Mouse (Mus musculus): Measurements from ENCODE around the gene Lsm11. TPM values are rescaled to one million over a fixed set of nuclear protein-coding genes. Genes with fewer than 3 reads are reported as not detected.

Lsm11 gene
- total and polyA plus RNA-seq, 2 experiments, result 0.65 to 1.4 TPM

DNA sequence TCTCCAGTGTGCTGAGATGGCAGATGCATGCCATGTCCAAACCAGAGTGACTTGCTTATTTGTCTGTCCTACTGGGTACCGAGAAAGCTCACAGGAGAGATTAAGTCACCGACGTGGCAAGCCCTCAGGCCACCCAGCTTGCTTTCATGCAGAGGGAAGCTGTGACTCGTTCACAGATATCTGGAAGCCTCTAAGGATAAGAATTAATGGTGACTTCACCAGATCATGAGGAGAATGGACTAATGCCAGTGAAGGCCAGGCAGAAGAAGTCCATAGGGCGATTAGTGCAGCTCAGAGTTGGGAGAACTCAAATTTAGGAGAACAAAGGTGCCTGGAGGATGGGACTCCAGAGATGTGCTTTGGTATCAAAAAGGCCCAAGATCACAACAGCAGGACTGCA lies 17.3 kb downstream of the Lsm11 start:
- H3K4me3 ChIP-seq (ENCODE audit: insufficient read depth, low read depth, low read length), result no peak overlapping the region
- H3K27ac ChIP-seq (replicated peaks; ENCODE audit: insufficient read depth, low read depth, low read length), result no peak overlapping the region
- no peaks in the 10 kb centered on the region for H3K27me3 ChIP-seq (ENCODE audit: control insufficient read depth, insufficient read depth, low read length)
- no peaks in the 10 kb centered on the region for H3K4me1 ChIP-seq (ENCODE audit: control insufficient read depth, insufficient read depth, low read length)
- no peaks in the 10 kb centered on the region for H3K36me3 ChIP-seq (ENCODE audit: control insufficient read depth, insufficient read depth, low read length)
- WGBS, result 71% methylated on average over 5 of the region's 5 CpGs
- no peaks in the 10 kb centered on the region for H3K79me2 ChIP-seq (ENCODE audit: control insufficient read depth, insufficient read depth, low read length)
- TF ChIP-seq CTCF (IDR thresholded peaks at IDR 0.05; ENCODE audit: low read depth, low read length) (no peak), POLR2A (IDR thresholded peaks at IDR 0.05; ENCODE audit: extremely low read depth, insufficient read depth, low read length) (no peak)
- H3K9ac ChIP-seq (ENCODE audit: low read depth, low read length), result no peak overlapping the region
- no peak for DNase-seq (ENCODE audit: extremely low read depth, low read depth, low spot score)

DNA sequence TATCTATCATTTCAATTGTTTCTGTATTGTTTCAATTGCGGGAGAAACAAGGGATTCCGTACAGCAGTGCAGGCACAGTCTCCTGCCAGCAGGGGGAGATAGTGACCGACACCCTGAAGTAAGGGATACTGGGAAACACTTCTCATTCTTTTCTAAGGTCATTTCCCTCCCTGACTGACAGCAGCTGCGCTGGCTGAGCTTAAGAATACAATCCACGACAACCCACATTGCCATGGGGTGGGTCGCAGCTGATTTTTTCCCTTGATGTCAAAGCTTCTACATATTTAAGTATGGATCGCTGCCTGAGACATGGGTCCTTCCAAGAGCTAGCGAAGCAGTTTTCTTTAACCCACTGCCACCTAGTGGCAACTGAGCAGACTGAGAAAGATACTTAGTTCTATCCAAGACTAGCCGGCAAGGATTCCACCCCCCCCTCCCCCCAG lies 18.1 kb downstream of the Lsm11 start:
- Histone ChIP-seq H3K4me3 (ENCODE audit: insufficient read depth, low read depth, low read length) (peak overlapping the region; percentile 49; the same call in 1 of the 2 replicates), H3K27me3 (ENCODE audit: control insufficient read depth, insufficient read depth, low read length) (no peaks in the 10 kb centered on the region), H3K27ac (replicated peaks; ENCODE audit: insufficient read depth, low read depth, low read length) (no peak overlapping the region), H3K9ac (ENCODE audit: low read depth, low read length) (peak overlapping the region; percentile 80), H3K36me3 (ENCODE audit: control insufficient read depth, insufficient read depth, low read length) (no peaks in the 10 kb centered on the region), H3K4me1 (ENCODE audit: control insufficient read depth, insufficient read depth, low read length) (no peaks in the 10 kb centered on the region; the same call in 1 of the 2 replicates), H3K79me2 (ENCODE audit: control insufficient read depth, insufficient read depth, low read length) (no peaks in the 10 kb centered on the region)
- peak; percentile 77 for DNase-seq (ENCODE audit: extremely low read depth, low read depth, low spot score)
- under 1% methylated on average over 9 of the region's 9 CpGs for WGBS
- TF ChIP-seq POLR2A (IDR thresholded peaks at IDR 0.05; ENCODE audit: extremely low read depth, insufficient read depth, low read length), result no peak
- TF ChIP-seq CTCF (IDR thresholded peaks at IDR 0.05; ENCODE audit: low read depth, low read length), result peak; percentile 82

DNA sequence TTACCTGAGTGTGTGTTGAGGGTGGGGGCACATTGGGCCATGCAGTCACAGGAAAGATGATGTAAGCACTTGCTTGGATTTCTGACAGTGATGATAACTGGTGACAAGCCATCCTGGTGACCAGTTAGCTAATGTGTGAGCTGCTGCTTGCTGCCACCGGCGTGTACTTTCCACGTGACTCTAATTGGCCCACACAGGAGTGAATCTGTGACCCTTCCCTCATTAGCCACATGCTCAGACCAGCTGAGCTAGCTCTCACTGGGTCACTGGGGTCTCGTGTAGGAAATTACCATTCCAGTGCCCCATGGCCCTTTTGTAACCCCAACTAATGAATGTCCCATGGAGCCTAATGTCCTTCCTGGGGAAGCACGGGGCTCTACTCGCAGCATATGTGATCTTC lies 19.3 kb downstream of the Lsm11 start:
- Histone ChIP-seq H3K79me2 (ENCODE audit: control insufficient read depth, insufficient read depth, low read length) (no peaks in the 10 kb centered on the region), H3K27me3 (ENCODE audit: control insufficient read depth, insufficient read depth, low read length) (no peaks in the 10 kb centered on the region), H3K27ac (replicated peaks; ENCODE audit: insufficient read depth, low read depth, low read length) (no peak overlapping the region), H3K9ac (ENCODE audit: low read depth, low read length) (no peak overlapping the region), H3K4me1 (ENCODE audit: control insufficient read depth, insufficient read depth, low read length) (no peaks in the 10 kb centered on the region; the same call in 1 of the 2 replicates), H3K36me3 (ENCODE audit: control insufficient read depth, insufficient read depth, low read length) (no peaks in the 10 kb centered on the region), H3K4me3 (ENCODE audit: insufficient read depth, low read depth, low read length) (no peak overlapping the region)
- WGBS, result 76% methylated on average over 6 of the region's 6 CpGs
- TF ChIP-seq POLR2A (IDR thresholded peaks at IDR 0.05; ENCODE audit: extremely low read depth, insufficient read depth, low read length), result no peak
- no peak for TF ChIP-seq CTCF (IDR thresholded peaks at IDR 0.05; ENCODE audit: low read depth, low read length)
- DNase-seq (ENCODE audit: extremely low read depth, low read depth, low spot score), result no peak

DNA sequence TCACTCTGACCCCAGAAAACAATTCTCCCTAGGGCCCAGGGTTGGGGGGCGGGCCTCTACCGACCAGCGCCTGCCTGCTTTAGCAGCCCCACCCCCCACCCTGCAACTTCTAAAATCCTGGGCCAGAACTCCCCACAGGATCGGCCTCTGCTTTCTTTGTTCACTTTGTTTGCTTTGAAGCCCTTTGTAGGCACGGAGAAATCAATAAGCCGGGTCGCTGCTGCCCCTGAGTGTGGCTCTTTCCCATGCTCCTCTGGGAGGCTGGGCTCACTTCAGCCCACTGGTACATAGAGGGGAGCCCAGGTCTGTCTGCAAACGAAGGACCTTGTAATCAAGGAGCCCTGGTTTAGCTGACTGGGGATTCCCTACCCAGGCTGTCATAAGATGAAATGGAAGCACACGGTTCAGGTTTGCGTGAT lies 23.2 kb downstream of the Lsm11 start:
- H3K4me3 ChIP-seq (ENCODE audit: insufficient read depth, low read depth, low read length), result no peak overlapping the region
- 18% methylated on average over 10 of the region's 10 CpGs for WGBS
- DNase-seq (ENCODE audit: extremely low read depth, low read depth, low spot score), result no peak
- H3K27ac ChIP-seq (replicated peaks; ENCODE audit: insufficient read depth, low read depth, low read length), result no peak overlapping the region
- no peaks in the 10 kb centered on the region; the same call in 1 of the 2 replicates for H3K4me1 ChIP-seq (ENCODE audit: control insufficient read depth, insufficient read depth, low read length)
- H3K36me3 ChIP-seq (ENCODE audit: control insufficient read depth, insufficient read depth, low read length), result no peaks in the 10 kb centered on the region
- no peaks in the 10 kb centered on the region for H3K27me3 ChIP-seq (ENCODE audit: control insufficient read depth, insufficient read depth, low read length)
- H3K79me2 ChIP-seq (ENCODE audit: control insufficient read depth, insufficient read depth, low read length), result no peaks in the 10 kb centered on the region
- no peak overlapping the region for H3K9ac ChIP-seq (ENCODE audit: low read depth, low read length)
- no peak for TF ChIP-seq POLR2A (IDR thresholded peaks at IDR 0.05; ENCODE audit: extremely low read depth, insufficient read depth, low read length)
- no peak for TF ChIP-seq CTCF (IDR thresholded peaks at IDR 0.05; ENCODE audit: low read depth, low read length)

DNA sequence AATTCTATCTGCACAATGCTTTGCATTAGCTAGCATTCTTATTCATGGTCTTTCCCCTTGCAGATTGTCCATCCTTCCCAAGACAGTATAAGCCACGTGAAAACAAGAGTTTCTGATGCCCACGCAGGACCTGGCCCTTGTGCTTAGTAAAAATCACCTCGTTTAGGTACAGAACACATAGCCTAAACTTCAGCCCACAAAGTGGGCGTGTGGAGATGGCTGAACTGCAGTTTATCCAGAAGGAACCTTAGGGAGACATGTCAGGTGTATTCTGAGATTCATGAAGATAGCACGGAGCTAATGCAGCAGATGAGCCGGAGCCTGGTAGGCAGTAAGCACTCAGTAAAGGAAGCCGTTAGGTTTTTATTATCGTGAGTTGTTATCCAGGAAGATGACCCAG lies 23.7 kb downstream of the Lsm11 start:
- 43% methylated on average over 8 of the region's 8 CpGs for WGBS
- Histone ChIP-seq H3K36me3 (ENCODE audit: control insufficient read depth, insufficient read depth, low read length) (no peaks in the 10 kb centered on the region), H3K4me3 (ENCODE audit: insufficient read depth, low read depth, low read length) (no peak overlapping the region), H3K27ac (replicated peaks; ENCODE audit: insufficient read depth, low read depth, low read length) (no peak overlapping the region), H3K79me2 (ENCODE audit: control insufficient read depth, insufficient read depth, low read length) (no peaks in the 10 kb centered on the region), H3K4me1 (ENCODE audit: control insufficient read depth, insufficient read depth, low read length) (no peaks in the 10 kb centered on the region; the same call in 1 of the 2 replicates), H3K27me3 (ENCODE audit: control insufficient read depth, insufficient read depth, low read length) (no peaks in the 10 kb centered on the region), H3K9ac (ENCODE audit: low read depth, low read length) (no peak overlapping the region)
- DNase-seq (ENCODE audit: extremely low read depth, low read depth, low spot score), result no peak
- TF ChIP-seq CTCF (IDR thresholded peaks at IDR 0.05; ENCODE audit: low read depth, low read length) (no peak), POLR2A (IDR thresholded peaks at IDR 0.05; ENCODE audit: extremely low read depth, insufficient read depth, low read length) (no peak)

- Histone ChIP-seq H3K9ac (ENCODE audit: low read depth, low read length) (no peak overlapping the region), H3K36me3 (ENCODE audit: control insufficient read depth, insufficient read depth, low read length) (no peaks in the 10 kb centered on the region), H3K4me3 (ENCODE audit: insufficient read depth, low read depth, low read length) (no peak overlapping the region), H3K27me3 (ENCODE audit: control insufficient read depth, insufficient read depth, low read length) (no peaks in the 10 kb centered on the region), H3K27ac (replicated peaks; ENCODE audit: insufficient read depth, low read depth, low read length) (no peak overlapping the region), H3K79me2 (ENCODE audit: control insufficient read depth, insufficient read depth, low read length) (no peaks in the 10 kb centered on the region), H3K4me1 (ENCODE audit: control insufficient read depth, insufficient read depth, low read length) (no peaks in the 10 kb centered on the region; the same call in 1 of the 2 replicates)
- no peak for TF ChIP-seq CTCF (IDR thresholded peaks at IDR 0.05; ENCODE audit: low read depth, low read length)
- TF ChIP-seq POLR2A (IDR thresholded peaks at IDR 0.05; ENCODE audit: extremely low read depth, insufficient read depth, low read length), result no peak
- DNase-seq (ENCODE audit: extremely low read depth, low read depth, low spot score), result no peak
- 88% methylated on average over 4 of the region's 4 CpGs for WGBS
Observed at GRCm38 (mm10) chr11:45918836-45919235, 25.9 kb downstream of the Lsm11 start.

All from liver, adult 2 months (tissue).